Mouse (Mus musculus) liver, postnatal 0 days (tissue): ENCODE measurements around the gene Slc26a5. TPM values are rescaled to one million over a fixed set of nuclear protein-coding genes. Genes with fewer than 3 reads are reported as not detected.

Experiments
- ATAC-seq: fragments of 200-750 bp; cut with Nextera tagmentation; 2 replicates; pipeline ENCODE4 v1.8.0; 2017; ENCODE audit warnings: mild to moderate bottlenecking, moderate library complexity
- DNase-seq: peaks from one replicate; pipeline ENCODE4 v3.0.0-alpha.2; 2016
- H3K27ac ChIP-seq: fragments of 300-500 bp; sonication (generic); 2 replicates; pipeline ENCODE4 v1.5.1; 2014; ENCODE audit warnings: antibody characterized with exemption, moderate library complexity, mild to moderate bottlenecking, low read depth
- H3K27me3 ChIP-seq: fragments of 300-500 bp; sonication (generic); 2 replicates; pipeline ENCODE4 v1.6.1; 2014; ENCODE audit warnings: low read length, control low read depth, mixed read lengths; ENCODE audit not compliant: insufficient read depth
- H3K36me3 ChIP-seq: fragments of 300-500 bp; sonication (generic); replicated peaks from 2 replicates; pipeline ENCODE4 v1.6.1; 2014; ENCODE audit warnings: mild to moderate bottlenecking, control low read depth, low read length, moderate library complexity, mixed read lengths; ENCODE audit not compliant: insufficient read depth
- H3K4me1 ChIP-seq: fragments of 300-500 bp; sonication (generic); 2 replicates; pipeline ENCODE4 v1.6.1; 2014; ENCODE audit warnings: antibody characterized with exemption, mild to moderate bottlenecking, control low read depth; ENCODE audit not compliant: insufficient read depth
- H3K4me2 ChIP-seq: fragments of 300-500 bp; sonication (generic); 2 replicates; pipeline ENCODE4 v1.6.1; 2014; ENCODE audit warnings: low read depth, mild to moderate bottlenecking, low read length, moderate library complexity, mixed read lengths
- H3K4me3 ChIP-seq: fragments of 300-500 bp; sonication (generic); 2 replicates; pipeline ENCODE4 v1.5.1; 2014; ENCODE audit warnings: low read depth, low read length
- H3K9ac ChIP-seq: fragments of 300-500 bp; sonication (generic); replicated peaks from 2 replicates; pipeline ENCODE4 v1.6.1; 2014; ENCODE audit warnings: mild to moderate bottlenecking, moderate library complexity
- H3K9me3 ChIP-seq: fragments of 300-500 bp; sonication (generic); 2 replicates; pipeline ENCODE4 v1.6.1; 2016; ENCODE audit warnings: mild to moderate bottlenecking, control low read depth, low read length, mixed read lengths
- CTCF ChIP-seq: sonication (generic); IDR thresholded peaks from 2 replicates; pipeline ENCODE4 v1.5.1; 2016; ENCODE audit warnings: antibody characterized with exemption, low read depth
- EP300 ChIP-seq: IDR thresholded peaks from 2 replicates; pipeline ENCODE4 v1.6.1; 2016; ENCODE audit warnings: antibody characterized with exemption, low read depth, mild to moderate bottlenecking
- WGBS: fragments of 180-500 bp; shearing (Covaris S2); extraction: QIAGEN DNeasy Blood & Tissue Kit; methylation state at CpG from one replicate; pipeline ENCODE4 v1.1.7; 2014; ENCODE audit not compliant: insufficient replicate concordance; 5-methylcytosine and 5-hydroxymethylcytosine counted together
- polyA plus RNA-seq: library from polyadenylated mRNA; unstranded; fragments of >200 nt; fragmentation: Nextera tagmentation; extraction: Ambion mirVana; gene quantifications from 2 replicates; pipeline ENCODE4 v1.2.1, GENCODE M21; 2015

Gene Slc26a5
- polyA plus RNA-seq, 1 experiment from 2014 or later: not detected

DNA sequence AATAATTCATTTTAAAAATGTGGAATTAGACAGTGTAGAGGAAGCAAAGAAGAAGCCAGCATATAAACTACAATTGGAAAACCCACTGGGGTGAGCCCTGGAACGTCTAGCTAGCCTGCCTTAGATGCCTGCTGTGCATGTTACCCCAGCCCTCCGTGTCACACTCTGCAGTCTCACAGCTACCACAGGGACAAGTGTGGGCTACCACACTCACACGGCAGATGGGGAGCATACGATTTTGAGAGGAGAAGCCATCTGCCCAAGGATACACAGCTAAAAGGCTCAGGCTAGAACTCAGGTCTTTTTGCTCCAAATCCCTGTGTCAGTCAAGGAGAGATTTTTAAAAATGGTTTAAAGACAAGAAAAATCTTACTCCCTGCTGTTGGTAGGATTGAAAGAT is 36.5 kb downstream of the Slc26a5 start:
- no peak for TF ChIP-seq CTCF
- no peak for TF ChIP-seq EP300
- H3K4me2 ChIP-seq: no peak overlapping the region
- H3K4me1 ChIP-seq: no peaks in the 10 kb centered on the region
- WGBS: 61% methylated on average over 4 of the region's 4 CpGs
- H3K9me3 ChIP-seq: no peaks in the 10 kb centered on the region
- H3K4me3 ChIP-seq: no peak overlapping the region
- no peak for ATAC-seq
- DNase-seq: no peak
- H3K9ac ChIP-seq: no peak overlapping the region
- no peaks in the 10 kb centered on the region for H3K27me3 ChIP-seq
- no peak overlapping the region for H3K27ac ChIP-seq
- no peaks in the 10 kb centered on the region for H3K36me3 ChIP-seq

DNA sequence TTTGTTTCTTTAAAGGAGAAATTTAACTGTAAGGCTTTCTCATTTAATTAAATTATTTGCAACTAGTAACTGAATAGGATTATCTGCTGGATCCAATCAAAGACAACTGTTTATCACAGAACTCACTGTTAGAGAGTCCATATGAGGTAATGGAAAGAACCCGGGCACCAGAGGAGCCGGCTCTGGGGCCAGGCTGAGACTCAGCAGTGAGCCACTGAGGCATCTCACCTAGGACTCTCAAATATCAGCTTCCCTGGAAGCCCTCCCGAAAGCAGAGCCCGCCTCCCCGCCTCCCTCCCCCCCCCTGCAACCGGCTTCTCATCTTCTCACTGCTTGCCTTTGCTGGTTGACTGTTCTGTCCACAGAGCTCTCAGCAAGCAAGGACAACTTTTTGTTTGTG is 37.8 kb downstream of the Slc26a5 start:
- 45% methylated on average over 6 of the region's 6 CpGs for WGBS

GRCm38 (mm10) chr5:21826370-21826769 is 39.0 kb downstream of the Slc26a5 start:
- WGBS: 77% methylated on average over 7 of the region's 7 CpGs
- TF ChIP-seq EP300 (no peak), CTCF (no peak)
- no peak for ATAC-seq
- Histone ChIP-seq H3K9ac (no peak overlapping the region), H3K4me2 (no peak overlapping the region), H3K4me3 (no peak overlapping the region), H3K9me3 (no peaks in the 10 kb centered on the region), H3K27me3 (no peaks in the 10 kb centered on the region), H3K27ac (no peak overlapping the region), H3K36me3 (no peaks in the 10 kb centered on the region), H3K4me1 (no peaks in the 10 kb centered on the region)
- no peak for DNase-seq

More for the DNA sequence above, 37.8 kb downstream of the Slc26a5 start:
- H3K36me3 ChIP-seq: no peaks in the 10 kb centered on the region
- no peaks in the 10 kb centered on the region for H3K27me3 ChIP-seq
- H3K4me3 ChIP-seq: no peak overlapping the region
- ATAC-seq: no peak
- no peak for DNase-seq
- no peak for TF ChIP-seq CTCF
- no peak for TF ChIP-seq EP300
- no peaks in the 10 kb centered on the region for H3K4me1 ChIP-seq
- no peak overlapping the region for H3K27ac ChIP-seq
- H3K4me2 ChIP-seq: no peak overlapping the region
- H3K9ac ChIP-seq: no peak overlapping the region
- H3K9me3 ChIP-seq: no peaks in the 10 kb centered on the region

GRCm38 (mm10) chr5:21813994-21814393 is 51.4 kb downstream of the Slc26a5 start:
- no peaks in the 10 kb centered on the region for H3K27me3 ChIP-seq
- H3K9me3 ChIP-seq: no peaks in the 10 kb centered on the region
- H3K4me1 ChIP-seq: no peaks in the 10 kb centered on the region
- no peak overlapping the region for H3K4me2 ChIP-seq
- H3K36me3 ChIP-seq: no peaks in the 10 kb centered on the region
- DNase-seq (peak; percentile 65), ATAC-seq (no peak)
- H3K4me3 ChIP-seq: no peak overlapping the region
- TF ChIP-seq EP300 (no peak), CTCF (peak; percentile 76)
- 43% methylated on average over 1 of the region's 1 CpGs for WGBS
- H3K27ac ChIP-seq: no peak overlapping the region
- no peak overlapping the region for H3K9ac ChIP-seq

DNA sequence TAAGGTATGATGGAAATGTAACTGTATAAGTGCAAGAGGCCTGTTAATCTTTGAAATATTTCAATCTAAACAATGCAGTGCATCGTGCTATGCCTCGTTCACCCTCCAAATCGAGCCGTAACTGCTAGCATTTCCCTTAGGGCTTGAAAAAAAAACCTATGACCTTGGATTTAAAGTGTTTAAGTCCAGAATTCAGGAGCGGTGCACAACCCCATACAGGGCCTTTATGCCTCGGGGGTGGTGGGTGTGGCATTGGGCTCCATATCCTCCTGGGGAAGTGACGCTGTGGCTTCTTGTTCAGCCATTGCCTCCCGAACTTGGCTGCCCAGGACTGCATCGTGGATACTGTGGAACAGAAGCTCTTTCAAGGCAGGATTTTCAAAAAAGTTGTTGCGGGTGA is 54.5 kb downstream of the Slc26a5 start:
- no peak for TF ChIP-seq CTCF
- TF ChIP-seq EP300: no peak

GRCm38 (mm10) chr5:21804837-21805236 is 60.6 kb downstream of the Slc26a5 start:
- ATAC-seq (no peak), DNase-seq (no peak)
- H3K9ac ChIP-seq: no peak overlapping the region
- H3K9me3 ChIP-seq: no peaks in the 10 kb centered on the region
- H3K4me3 ChIP-seq: no peak overlapping the region
- no peak overlapping the region for H3K27ac ChIP-seq
- WGBS: 65% methylated on average over 4 of the region's 4 CpGs
- no peak overlapping the region for H3K4me2 ChIP-seq
- H3K27me3 ChIP-seq: no peaks in the 10 kb centered on the region
- no peak for TF ChIP-seq EP300
- no peak for TF ChIP-seq CTCF
- H3K36me3 ChIP-seq: peaks cover 32% of the 10 kb centered on the region
- no peaks in the 10 kb centered on the region for H3K4me1 ChIP-seq

More for the DNA sequence above, 54.5 kb downstream of the Slc26a5 start:
- no peak overlapping the region for H3K4me2 ChIP-seq
- H3K36me3 ChIP-seq: no peaks in the 10 kb centered on the region
- 69% methylated on average over 10 of the region's 10 CpGs for WGBS
- H3K9me3 ChIP-seq: no peaks in the 10 kb centered on the region
- no peak for ATAC-seq
- H3K9ac ChIP-seq: no peak overlapping the region
- H3K4me3 ChIP-seq: no peak overlapping the region
- H3K27ac ChIP-seq: no peak overlapping the region
- no peak for DNase-seq
- H3K27me3 ChIP-seq: no peaks in the 10 kb centered on the region
- no peaks in the 10 kb centered on the region for H3K4me1 ChIP-seq

- Histone ChIP-seq H3K4me1 (no peaks in the 10 kb centered on the region), H3K9ac (no peak overlapping the region), H3K27me3 (no peaks in the 10 kb centered on the region), H3K27ac (no peak overlapping the region), H3K4me3 (no peak overlapping the region), H3K4me2 (no peak overlapping the region), H3K36me3 (peaks cover 42% of the 10 kb centered on the region), H3K9me3 (no peaks in the 10 kb centered on the region)
- no peak for DNase-seq
- TF ChIP-seq EP300 (no peak), CTCF (no peak)
- WGBS: 95% methylated on average over 12 of the region's 12 CpGs
- no peak for ATAC-seq
These were observed 61.7 kb downstream of the Slc26a5 start for GRCm38 (mm10) chr5:21803691-21804188.
